Mouse (Mus musculus): ENCODE results near the gene Ptbp2. TPM values are rescaled to one million over a fixed set of nuclear protein-coding genes. Genes with fewer than 3 reads are reported as not detected.

The Ptbp2 gene
- polyA plus RNA-seq, 1 experiment: 16.7 TPM

GRCm38 (mm10) chr3:119763772-119764171 lies 20.5 kb downstream of the Ptbp2 start:
- H3K27ac ChIP-seq (ENCODE audit: control insufficient read depth, insufficient read depth, low read length): no peak overlapping the region
- no peak for DNase-seq
- no peaks in the 10 kb centered on the region for H3K4me1 ChIP-seq (replicated peaks; ENCODE audit: control insufficient read depth, insufficient read depth, low read length)
- 91% methylated on average over 2 of the region's 2 CpGs for WGBS
- no peak for TF ChIP-seq POLR2A (IDR thresholded peaks at IDR 0.05; ENCODE audit: control insufficient read depth, extremely low read depth, insufficient read depth, low read length, poor library complexity)
- no peak for TF ChIP-seq CTCF (IDR thresholded peaks at IDR 0.05; ENCODE audit: borderline replicate concordance, control insufficient read depth, extremely low read depth, insufficient read depth, low read length, poor library complexity)
- no peak overlapping the region for H3K4me3 ChIP-seq (ENCODE audit: control insufficient read depth, insufficient read depth, low read length)
- peaks cover 15% of the 10 kb centered on the region for H3K36me3 ChIP-seq (ENCODE audit: control insufficient read depth, insufficient read depth, low read length)
- H3K27me3 ChIP-seq (ENCODE audit: control insufficient read depth, insufficient read depth, low read length): no peaks in the 10 kb centered on the region

- DNase-seq: no peak
- TF ChIP-seq CTCF (IDR thresholded peaks at IDR 0.05; ENCODE audit: borderline replicate concordance, control insufficient read depth, extremely low read depth, insufficient read depth, low read length, poor library complexity): no peak
- TF ChIP-seq POLR2A (IDR thresholded peaks at IDR 0.05; ENCODE audit: control insufficient read depth, extremely low read depth, insufficient read depth, low read length, poor library complexity): no peak
- 98% methylated on average over 3 of the region's 3 CpGs for WGBS
These were observed 22.5 kb downstream of the Ptbp2 start for GRCm38 (mm10) chr3:119761732-119762131.

GRCm38 (mm10) chr3:119753791-119754190 lies 30.5 kb downstream of the Ptbp2 start:
- TF ChIP-seq CTCF (IDR thresholded peaks at IDR 0.05; ENCODE audit: borderline replicate concordance, control insufficient read depth, extremely low read depth, insufficient read depth, low read length, poor library complexity) (no peak), POLR2A (IDR thresholded peaks at IDR 0.05; ENCODE audit: control insufficient read depth, extremely low read depth, insufficient read depth, low read length, poor library complexity) (no peak)
- no peak overlapping the region for H3K4me3 ChIP-seq (ENCODE audit: control insufficient read depth, insufficient read depth, low read length)
- no peaks in the 10 kb centered on the region for H3K36me3 ChIP-seq (ENCODE audit: control insufficient read depth, insufficient read depth, low read length)
- DNase-seq: no peak
- H3K4me1 ChIP-seq (replicated peaks; ENCODE audit: control insufficient read depth, insufficient read depth, low read length): peaks cover 4% of the 10 kb centered on the region
- no peaks in the 10 kb centered on the region for H3K27me3 ChIP-seq (ENCODE audit: control insufficient read depth, insufficient read depth, low read length)
- H3K27ac ChIP-seq (ENCODE audit: control insufficient read depth, insufficient read depth, low read length): no peak overlapping the region

More at GRCm38 (mm10) chr3:119761732-119762131, 22.5 kb downstream of the Ptbp2 start:
- H3K4me3 ChIP-seq (ENCODE audit: control insufficient read depth, insufficient read depth, low read length): no peak overlapping the region
- no peaks in the 10 kb centered on the region for H3K4me1 ChIP-seq (replicated peaks; ENCODE audit: control insufficient read depth, insufficient read depth, low read length)
- H3K27me3 ChIP-seq (ENCODE audit: control insufficient read depth, insufficient read depth, low read length): no peaks in the 10 kb centered on the region
- peaks cover 15% of the 10 kb centered on the region for H3K36me3 ChIP-seq (ENCODE audit: control insufficient read depth, insufficient read depth, low read length)
- H3K27ac ChIP-seq (ENCODE audit: control insufficient read depth, insufficient read depth, low read length): no peak overlapping the region

- peaks cover 5% of the 10 kb centered on the region for H3K36me3 ChIP-seq (ENCODE audit: control insufficient read depth, insufficient read depth, low read length)
- TF ChIP-seq POLR2A (IDR thresholded peaks at IDR 0.05; ENCODE audit: control insufficient read depth, extremely low read depth, insufficient read depth, low read length, poor library complexity) (no peak), CTCF (IDR thresholded peaks at IDR 0.05; ENCODE audit: borderline replicate concordance, control insufficient read depth, extremely low read depth, insufficient read depth, low read length, poor library complexity) (no peak)
- WGBS: 97% methylated on average over 3 of the region's 3 CpGs
- no peaks in the 10 kb centered on the region for H3K4me1 ChIP-seq (replicated peaks; ENCODE audit: control insufficient read depth, insufficient read depth, low read length)
- no peak overlapping the region for H3K4me3 ChIP-seq (ENCODE audit: control insufficient read depth, insufficient read depth, low read length)
- DNase-seq: no peak
- no peaks in the 10 kb centered on the region for H3K27me3 ChIP-seq (ENCODE audit: control insufficient read depth, insufficient read depth, low read length)
- no peak overlapping the region for H3K27ac ChIP-seq (ENCODE audit: control insufficient read depth, insufficient read depth, low read length)
These were observed 34.6 kb downstream of the Ptbp2 start for GRCm38 (mm10) chr3:119749551-119750249.

- WGBS: over 99% methylated on average over 2 of the region's 2 CpGs
- Histone ChIP-seq H3K27ac (ENCODE audit: control insufficient read depth, insufficient read depth, low read length) (no peak overlapping the region), H3K27me3 (ENCODE audit: control insufficient read depth, insufficient read depth, low read length) (no peaks in the 10 kb centered on the region), H3K4me3 (ENCODE audit: control insufficient read depth, insufficient read depth, low read length) (no peak overlapping the region), H3K4me1 (replicated peaks; ENCODE audit: control insufficient read depth, insufficient read depth, low read length) (no peaks in the 10 kb centered on the region), H3K36me3 (ENCODE audit: control insufficient read depth, insufficient read depth, low read length) (peaks cover 7% of the 10 kb centered on the region)
- no peak for TF ChIP-seq POLR2A (IDR thresholded peaks at IDR 0.05; ENCODE audit: control insufficient read depth, extremely low read depth, insufficient read depth, low read length, poor library complexity)
- no peak for TF ChIP-seq CTCF (IDR thresholded peaks at IDR 0.05; ENCODE audit: borderline replicate concordance, control insufficient read depth, extremely low read depth, insufficient read depth, low read length, poor library complexity)
- no peak for DNase-seq
These were observed 35.1 kb downstream of the Ptbp2 start for GRCm38 (mm10) chr3:119749140-119749539.

- Histone ChIP-seq H3K4me3 (ENCODE audit: control insufficient read depth, insufficient read depth, low read length) (no peak overlapping the region), H3K27ac (ENCODE audit: control insufficient read depth, insufficient read depth, low read length) (no peak overlapping the region), H3K4me1 (replicated peaks; ENCODE audit: control insufficient read depth, insufficient read depth, low read length) (no peaks in the 10 kb centered on the region), H3K36me3 (ENCODE audit: control insufficient read depth, insufficient read depth, low read length) (peaks cover 19% of the 10 kb centered on the region), H3K27me3 (ENCODE audit: control insufficient read depth, insufficient read depth, low read length) (no peaks in the 10 kb centered on the region)
- DNase-seq: no peak
- TF ChIP-seq POLR2A (IDR thresholded peaks at IDR 0.05; ENCODE audit: control insufficient read depth, extremely low read depth, insufficient read depth, low read length, poor library complexity) (no peak), CTCF (IDR thresholded peaks at IDR 0.05; ENCODE audit: borderline replicate concordance, control insufficient read depth, extremely low read depth, insufficient read depth, low read length, poor library complexity) (no peak)
- WGBS: 95% methylated on average over 2 of the region's 2 CpGs
These were observed 37.6 kb downstream of the Ptbp2 start for GRCm38 (mm10) chr3:119746656-119747055.
